Mouse (Mus musculus): ENCODE measurements around the gene Slc35f6. TPM values are rescaled to one million over a fixed set of nuclear protein-coding genes. Genes with fewer than 3 reads are reported as not detected.
"Not testable (repeated sequence)": the region's sequence is repeated elsewhere in the genome, so short reads cannot be mapped to it uniquely, and the experiment has no call there.

The Slc35f6 gene
- polyA plus RNA-seq, 1 experiment from 2014 or later = 24.4 TPM

GRCm38 (mm10) chr5:30666391-30667195 lies 18.9 kb downstream of the Slc35f6 start, which contains the start of gene Cenpa:
Gene Cenpa, plus strand, starts transcription at chr5:30666777.
- under 1% methylated on average over 40 of the region's 40 CpGs for WGBS
- Histone ChIP-seq H3K4me3 (peak within 1 kb of the TSS; percentile 84), H3K27me3 (replicated peaks; ENCODE audit: low read depth, poor library complexity, severe bottlenecking) (no peaks in the 10 kb centered on the region), H3K9me3 (no peaks in the 10 kb centered on the region), H3K36me3 (replicated peaks) (peaks cover 35% of the 10 kb centered on the region), H3K4me1 (peaks cover 26% of the 10 kb centered on the region), H3K27ac (replicated peaks) (peak within 1 kb of the TSS; percentile 97)
- DNase-seq (ENCODE audit: low spot score) = peak; percentile 91

- Histone ChIP-seq H3K4me3 (peak overlapping the region; percentile 84), H3K4me1 (peaks cover 26% of the 10 kb centered on the region), H3K9me3 (no peaks in the 10 kb centered on the region), H3K27me3 (replicated peaks; ENCODE audit: low read depth, poor library complexity, severe bottlenecking) (no peaks in the 10 kb centered on the region), H3K27ac (replicated peaks) (peak overlapping the region; percentile 97), H3K36me3 (replicated peaks) (peaks cover 41% of the 10 kb centered on the region)
- no peak for DNase-seq (ENCODE audit: low spot score)
- under 1% methylated on average over 13 of the region's 13 CpGs for WGBS
Measured at GRCm38 (mm10) chr5:30667215-30667614, 19.5 kb downstream of the Slc35f6 start.

- 7% methylated on average over 3 of the region's 3 CpGs for WGBS
- DNase-seq (ENCODE audit: low spot score) = no peak
- peak overlapping the region; percentile 97 for H3K27ac ChIP-seq (replicated peaks)
Measured at GRCm38 (mm10) chr5:30667686-30668085, 20.0 kb downstream of the Slc35f6 start.

GRCm38 (mm10) chr5:30668637-30669495 lies 21.1 kb downstream of the Slc35f6 start:
- Histone ChIP-seq H3K9me3 (no peaks in the 10 kb centered on the region), H3K27ac (replicated peaks) (no peak overlapping the region), H3K36me3 (replicated peaks) (peaks cover 58% of the 10 kb centered on the region), H3K27me3 (replicated peaks; ENCODE audit: low read depth, poor library complexity, severe bottlenecking) (no peaks in the 10 kb centered on the region), H3K4me3 (peak overlapping the region; percentile 84), H3K4me1 (peaks cover 26% of the 10 kb centered on the region)
- DNase-seq (ENCODE audit: low spot score) = no peak
- 94% methylated on average over 9 of the region's 9 CpGs for WGBS

More at GRCm38 (mm10) chr5:30667686-30668085, 20.0 kb downstream of the Slc35f6 start:
- Histone ChIP-seq H3K9me3 (no peaks in the 10 kb centered on the region), H3K4me1 (peaks cover 26% of the 10 kb centered on the region), H3K4me3 (peak overlapping the region; percentile 84), H3K36me3 (replicated peaks) (peaks cover 46% of the 10 kb centered on the region), H3K27me3 (replicated peaks; ENCODE audit: low read depth, poor library complexity, severe bottlenecking) (no peaks in the 10 kb centered on the region)

- peak overlapping the region; percentile 29; the same call in 1 of the 2 replicates for H3K4me3 ChIP-seq
- H3K9me3 ChIP-seq = no peaks in the 10 kb centered on the region
- peaks cover 26% of the 10 kb centered on the region for H3K4me1 ChIP-seq
- no peak for DNase-seq (ENCODE audit: low spot score)
- H3K36me3 ChIP-seq (replicated peaks) = peaks cover 64% of the 10 kb centered on the region
- H3K27ac ChIP-seq (replicated peaks) = no peak overlapping the region
- 86% methylated on average over 3 of the region's 3 CpGs for WGBS
- H3K27me3 ChIP-seq (replicated peaks; ENCODE audit: low read depth, poor library complexity, severe bottlenecking) = no peaks in the 10 kb centered on the region
Measured at GRCm38 (mm10) chr5:30669496-30669830, 21.7 kb downstream of the Slc35f6 start.

- Histone ChIP-seq H3K27me3 (replicated peaks; ENCODE audit: low read depth, poor library complexity, severe bottlenecking) (no peaks in the 10 kb centered on the region), H3K4me1 (peaks cover 26% of the 10 kb centered on the region), H3K36me3 (replicated peaks) (peaks cover 70% of the 10 kb centered on the region), H3K27ac (replicated peaks) (no peak overlapping the region), H3K4me3 (no peak overlapping the region), H3K9me3 (no peaks in the 10 kb centered on the region)
- WGBS = 93% methylated on average over 7 of the region's 7 CpGs
- no peak for DNase-seq (ENCODE audit: low spot score)
Measured at GRCm38 (mm10) chr5:30670091-30670490, 22.4 kb downstream of the Slc35f6 start.

- WGBS = 81% methylated on average over 7 of the region's 7 CpGs
- Histone ChIP-seq H3K36me3 (replicated peaks) (peaks cover 99% of the 10 kb centered on the region), H3K27ac (replicated peaks) (no peak overlapping the region), H3K4me3 (no peak overlapping the region), H3K4me1 (peaks cover 6% of the 10 kb centered on the region), H3K27me3 (replicated peaks; ENCODE audit: low read depth, poor library complexity, severe bottlenecking) (no peaks in the 10 kb centered on the region), H3K9me3 (no peaks in the 10 kb centered on the region)
- DNase-seq (ENCODE audit: low spot score) = no peak
Measured at GRCm38 (mm10) chr5:30674001-30674400, 26.3 kb downstream of the Slc35f6 start.

GRCm38 (mm10) chr5:30676800-30677199 lies 29.1 kb downstream of the Slc35f6 start:
- WGBS = 89% methylated on average over 7 of the region's 7 CpGs
- H3K36me3 ChIP-seq (replicated peaks) = peaks cover 72% of the 10 kb centered on the region
- DNase-seq (ENCODE audit: low spot score) = no peak
- no peaks in the 10 kb centered on the region for H3K27me3 ChIP-seq (replicated peaks; ENCODE audit: low read depth, poor library complexity, severe bottlenecking)
- no peak overlapping the region for H3K4me3 ChIP-seq
- H3K27ac ChIP-seq (replicated peaks) = no peak overlapping the region
- H3K4me1 ChIP-seq = no peaks in the 10 kb centered on the region
- no peaks in the 10 kb centered on the region for H3K9me3 ChIP-seq

- not testable (repeated sequence) for H3K4me1 ChIP-seq; H3K4me3 ChIP-seq; H3K27me3 ChIP-seq (replicated peaks; ENCODE audit: low read depth, poor library complexity, severe bottlenecking); H3K9me3 ChIP-seq; DNase-seq (ENCODE audit: low spot score); H3K27ac ChIP-seq (replicated peaks)
- 98% methylated on average over 3 of the region's 3 CpGs for WGBS
- H3K36me3 ChIP-seq (replicated peaks) = peaks cover 59% of the 10 kb centered on the region
Measured at GRCm38 (mm10) chr5:30678069-30678468, 30.3 kb downstream of the Slc35f6 start.

- 94% methylated on average over 4 of the region's 4 CpGs for whole genome bisulfite sequencing
- H3K36me3 ChIP-seq (replicated peaks) = peaks cover 52% of the 10 kb centered on the region
- H3K4me1 ChIP-seq = no peaks in the 10 kb centered on the region
- H3K27me3 ChIP-seq (replicated peaks; ENCODE audit: low read depth, poor library complexity, severe bottlenecking) = no peaks in the 10 kb centered on the region
- H3K4me3 ChIP-seq = no peak overlapping the region
- no peak for DNase-seq (ENCODE audit: low spot score)
- no peak overlapping the region for H3K27ac ChIP-seq (replicated peaks)
- no peaks in the 10 kb centered on the region for H3K9me3 ChIP-seq
Measured at GRCm38 (mm10) chr5:30678722-30679296, 31.1 kb downstream of the Slc35f6 start.

GRCm38 (mm10) chr5:30679593-30679992 lies 31.9 kb downstream of the Slc35f6 start:
- Histone ChIP-seq H3K27ac (replicated peaks) (no peak overlapping the region), H3K27me3 (replicated peaks; ENCODE audit: low read depth, poor library complexity, severe bottlenecking) (no peaks in the 10 kb centered on the region), H3K4me3 (no peak overlapping the region), H3K9me3 (no peaks in the 10 kb centered on the region), H3K36me3 (replicated peaks) (peaks cover 44% of the 10 kb centered on the region), H3K4me1 (no peaks in the 10 kb centered on the region)
- WGBS = 87% methylated on average over 5 of the region's 5 CpGs
- no peak for DNase-seq (ENCODE audit: low spot score)

GRCm38 (mm10) chr5:30681970-30682369 lies 34.2 kb downstream of the Slc35f6 start:
- H3K36me3 ChIP-seq (replicated peaks) = peaks cover 20% of the 10 kb centered on the region
- H3K9me3 ChIP-seq = no peaks in the 10 kb centered on the region
- H3K27me3 ChIP-seq (replicated peaks; ENCODE audit: low read depth, poor library complexity, severe bottlenecking) = no peaks in the 10 kb centered on the region
- DNase-seq (ENCODE audit: low spot score) = no peak
- no peak overlapping the region for H3K27ac ChIP-seq (replicated peaks)
- H3K4me3 ChIP-seq = no peak overlapping the region
- H3K4me1 ChIP-seq = no peaks in the 10 kb centered on the region
- WGBS = 87% methylated on average over 5 of the region's 5 CpGs
